Mouse (Mus musculus) small intestine, adult 2 months (tissue): ENCODE data around the gene Fnbp1l. TPM values are rescaled to one million over a fixed set of nuclear protein-coding genes. Genes with fewer than 3 reads are reported as not detected.

ENCODE experiments used
- H3K27ac ChIP-seq: fragments of 200-500 bp; 2 replicates; pipeline ENCODE4 v1.5.1; 2012; ENCODE audit warnings: low read depth, low read length, control low read depth, inconsistent platforms; ENCODE audit not compliant: insufficient read depth
- H3K27me3 ChIP-seq: fragments of 200-500 bp; 2 replicates; pipeline ENCODE4 v1.6.1; 2012; ENCODE audit warnings: mild to moderate bottlenecking, moderate library complexity, low read length, inconsistent platforms; ENCODE audit not compliant: control insufficient read depth, insufficient read depth
- H3K36me3 ChIP-seq: fragments of 200-500 bp; 2 replicates; pipeline ENCODE4 v1.6.1; 2012; ENCODE audit warnings: mild to moderate bottlenecking, low read length, control low read depth, inconsistent platforms; ENCODE audit not compliant: control insufficient read depth, insufficient read depth
- H3K4me1 ChIP-seq: fragments of 200-500 bp; 2 replicates; pipeline ENCODE4 v1.6.1; 2012; ENCODE audit warnings: low read length, inconsistent platforms, mixed read lengths; ENCODE audit not compliant: control insufficient read depth, insufficient read depth, insufficient read length
- H3K4me3 ChIP-seq: fragments of 200-500 bp; 2 replicates; pipeline ENCODE4 v1.5.1; 2012; ENCODE audit warnings: low read depth, mild to moderate bottlenecking, control low read depth, inconsistent platforms, low read length, moderate library complexity
- CTCF ChIP-seq: fragments of 200-500 bp; IDR thresholded peaks from 2 replicates; pipeline ENCODE4 v1.5.1; 2012; ENCODE audit warnings: low read depth, mild to moderate bottlenecking, control low read depth, inconsistent platforms, low read length, moderate library complexity, mixed read lengths; ENCODE audit not compliant: insufficient replicate concordance, insufficient read length; ENCODE audit errors: extremely low read depth
- POLR2A ChIP-seq: fragments of 200-500 bp; IDR thresholded peaks from 2 replicates; pipeline ENCODE4 v1.6.1; 2012; ENCODE audit warnings: low read depth, mild to moderate bottlenecking, control low read depth, inconsistent platforms, low read length, moderate library complexity
- whole genome bisulfite sequencing: fragments of 180-500 bp; shearing (Covaris S2); methylation state at CpG from one replicate; pipeline ENCODE4 v1.1.7; 2018; 5-methylcytosine and 5-hydroxymethylcytosine counted together
- polyA plus RNA-seq: library from polyadenylated mRNA; depleted of rRNA; stranded (reverse); fragments of >200 nt; gene quantifications from 2 replicates; pipeline ENCODE4 v1.2.3, GENCODE M21; 2012; rRNA removed

Gene Fnbp1l
- polyA plus RNA-seq, 1 experiment = 9.0 TPM

DNA sequence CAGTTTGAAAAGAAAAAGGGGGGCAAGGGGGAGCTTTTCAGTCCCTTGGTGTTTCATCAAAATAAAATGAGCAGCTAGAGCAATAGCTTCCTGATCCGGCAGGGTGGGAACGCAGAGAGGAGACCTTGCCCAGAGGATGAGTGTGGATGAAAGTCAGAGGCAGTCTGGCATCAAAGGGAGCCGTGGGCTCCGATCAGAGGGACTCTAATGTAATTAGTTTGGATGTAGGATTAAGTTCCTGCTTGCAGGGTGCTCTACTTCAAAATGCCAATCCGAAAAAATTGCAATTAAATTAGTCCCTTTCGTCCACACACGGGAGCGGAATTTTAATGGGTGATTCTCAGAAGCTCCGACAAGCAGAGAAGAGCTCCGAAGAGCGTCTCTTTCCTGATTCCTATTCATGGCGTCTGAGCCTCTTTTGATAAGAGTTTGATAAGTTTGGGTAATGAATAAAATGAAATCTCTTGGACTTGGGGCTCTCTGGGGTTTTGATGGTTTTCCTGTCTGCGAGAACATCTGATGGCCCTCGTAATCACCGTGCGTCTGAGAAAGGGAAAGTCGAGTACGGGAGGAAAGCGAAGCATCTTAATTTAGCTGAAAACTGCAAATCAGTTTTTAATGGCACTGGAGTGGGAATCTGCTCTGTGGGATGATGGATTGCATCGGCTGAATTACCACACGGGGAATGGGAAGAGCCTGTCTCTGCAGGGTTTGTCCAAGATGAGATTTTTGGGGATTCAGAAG is 126.5 kb downstream of the Fnbp1l start:
- Histone ChIP-seq H3K4me3 (no peak overlapping the region), H3K36me3 (no peaks in the 10 kb centered on the region), H3K27me3 (no peaks in the 10 kb centered on the region), H3K27ac (no peak overlapping the region), H3K4me1 (peaks cover 3% of the 10 kb centered on the region; the same call in 1 of the 2 replicates)
- TF ChIP-seq CTCF = no peak
- no peak for TF ChIP-seq POLR2A
- WGBS = 85% methylated on average over 21 of the region's 21 CpGs

DNA sequence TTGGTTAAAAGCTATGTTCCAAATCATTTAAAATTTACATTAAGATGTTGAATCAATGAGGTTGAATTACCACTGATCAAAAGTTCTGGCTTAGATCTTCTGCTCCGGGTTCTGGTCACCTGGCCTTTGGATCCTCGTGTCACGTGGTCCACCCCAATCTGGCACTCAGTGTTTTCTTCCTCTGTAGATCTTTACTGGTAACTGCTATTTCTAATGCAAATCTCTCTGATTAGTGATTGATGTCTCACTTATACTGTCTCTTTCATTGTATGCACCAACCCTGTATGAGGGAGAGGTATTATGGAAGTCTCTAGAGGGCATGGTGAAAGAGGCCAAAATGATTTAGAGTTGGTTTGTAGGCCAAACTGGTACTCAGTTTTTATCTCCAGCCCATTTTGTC is 127.5 kb downstream of the Fnbp1l start:
- 92% methylated on average over 3 of the region's 3 CpGs for WGBS
- no peaks in the 10 kb centered on the region; the same call in 1 of the 2 replicates for H3K4me1 ChIP-seq
- H3K27me3 ChIP-seq = no peaks in the 10 kb centered on the region
- no peak overlapping the region for H3K4me3 ChIP-seq
- no peaks in the 10 kb centered on the region for H3K36me3 ChIP-seq
- no peak for TF ChIP-seq CTCF
- no peak for TF ChIP-seq POLR2A
- no peak overlapping the region for H3K27ac ChIP-seq

DNA sequence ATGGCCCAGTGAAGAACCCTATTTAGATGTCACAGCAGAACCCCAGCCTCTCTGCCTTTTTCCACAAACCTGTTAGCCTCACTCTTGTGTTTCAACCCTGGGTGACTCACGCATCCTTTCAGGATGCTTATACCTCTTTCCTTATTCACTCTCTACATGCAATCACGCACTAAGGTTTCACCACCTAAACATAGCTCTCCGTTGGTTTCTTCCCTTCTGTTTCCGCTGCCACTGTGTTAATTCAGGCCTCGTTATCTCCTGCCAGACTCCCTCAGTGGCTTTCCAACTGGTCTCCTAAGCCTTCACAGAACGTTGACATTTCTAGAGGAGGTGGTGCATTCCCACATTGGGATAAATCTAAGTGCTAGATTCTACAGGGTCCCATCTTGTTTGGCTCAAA is 128.9 kb downstream of the Fnbp1l start:
- 85% methylated on average over 6 of the region's 6 CpGs for WGBS
- no peaks in the 10 kb centered on the region for H3K27me3 ChIP-seq
- no peak overlapping the region for H3K27ac ChIP-seq
- H3K36me3 ChIP-seq = no peaks in the 10 kb centered on the region
- H3K4me3 ChIP-seq = no peak overlapping the region
- no peaks in the 10 kb centered on the region; the same call in 1 of the 2 replicates for H3K4me1 ChIP-seq
- TF ChIP-seq POLR2A (no peak), CTCF (no peak)

Other genes starting within 250 kb of the Fnbp1l start
- gene Pde5a, start 109.2 kb upstream of the Fnbp1l start, polyA plus RNA-seq = 3.9 and 10.3 TPM in 2 replicates